Mouse (Mus musculus): ENCODE measurements around the gene Hexim1.

GRCm38 (mm10) chr11:103074121-103074650 lies 41.8 kb upstream of the Hexim1 start:
- TF ChIP-seq CTCF (IDR thresholded peaks at IDR 0.05; ENCODE audit: control insufficient read depth, insufficient read depth, insufficient read length), result no peak
- no peak for TF ChIP-seq MYOD1 (IDR thresholded peaks at IDR 0.05; ENCODE audit: control insufficient read depth, insufficient read length, low read depth)
- no peak for TF ChIP-seq CEBPB (IDR thresholded peaks at IDR 0.05; ENCODE audit: low read depth)

Data from C2C12 (cell line).